Mouse (Mus musculus) right cerebral cortex, postnatal 25 days (tissue): ENCODE measurements at regions not wholly inside any gene's neighbourhood (a gene's known extent, or its start where the extent isn't known, plus 50 kb on each side); places are given as distances from the start of the nearest gene placed in this dataset.
"Not testable (repeated sequence)": the region's sequence is repeated elsewhere in the genome, so short reads cannot be mapped to it uniquely, and the experiment has no call there.

Source experiments
- DNase-seq: peaks from one replicate; pipeline ENCODE4 v3.0.0; 2022

- DNase-seq: no peak
Observed at GRCm38 (mm10) chr3:8161997-8162756, 1447.7 kb downstream of the Zfp704 start.

DNA sequence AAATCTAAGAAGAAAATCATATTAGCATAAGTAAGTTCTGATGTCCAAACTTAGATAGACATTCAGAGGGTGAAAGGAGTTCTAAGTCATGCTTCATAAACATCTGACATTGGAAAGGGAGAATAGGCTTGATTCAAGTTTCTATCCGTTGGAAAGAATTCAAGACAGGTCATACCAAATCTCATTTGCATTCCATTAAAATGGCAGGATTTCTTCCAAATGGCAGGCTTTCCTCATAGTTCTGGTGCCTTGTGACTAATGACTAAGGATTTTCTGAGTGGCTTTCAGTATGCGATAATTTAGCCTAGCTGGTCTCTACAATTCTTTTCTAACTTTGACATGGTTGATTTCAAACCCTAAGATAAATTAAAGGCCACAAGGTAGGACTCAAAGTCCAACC, 1466.9 kb downstream of the Zfp704 start:
- DNase-seq: no peak

GRCm38 (mm10) chr3:8142190-8142589, 1467.7 kb downstream of the Zfp704 start:
- no peak for DNase-seq

DNA sequence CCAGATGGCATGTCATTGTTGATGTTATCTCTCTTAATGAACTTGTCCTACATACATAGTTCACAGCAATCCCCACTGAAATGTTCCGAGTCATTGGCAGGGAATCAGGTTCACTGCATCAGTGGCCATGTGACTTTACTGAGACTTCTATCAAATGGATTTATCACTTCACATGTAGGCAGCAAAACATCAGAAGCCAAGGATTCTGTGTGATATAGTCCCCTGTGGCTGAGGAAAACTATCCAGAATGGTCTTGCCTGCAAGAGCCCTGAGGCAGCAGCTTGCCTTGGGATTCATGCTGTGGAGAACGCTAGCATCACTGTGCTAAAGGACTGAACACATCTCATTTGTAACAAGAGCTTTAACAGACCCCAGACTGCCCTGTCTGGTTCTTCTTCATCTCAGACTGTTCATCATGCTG, 1468.2 kb downstream of the Zfp704 start:
- no peak for DNase-seq

GRCm38 (mm10) chr3:8123641-8124040, 1486.2 kb downstream of the Zfp704 start:
- DNase-seq: not testable (repeated sequence)

GRCm38 (mm10) chr3:8123141-8123540, 1486.7 kb downstream of the Zfp704 start:
- no peak for DNase-seq

GRCm38 (mm10) chr3:8098291-8098690, 1478.0 kb upstream of the 1700008P02Rik start:
- DNase-seq: no peak

DNA sequence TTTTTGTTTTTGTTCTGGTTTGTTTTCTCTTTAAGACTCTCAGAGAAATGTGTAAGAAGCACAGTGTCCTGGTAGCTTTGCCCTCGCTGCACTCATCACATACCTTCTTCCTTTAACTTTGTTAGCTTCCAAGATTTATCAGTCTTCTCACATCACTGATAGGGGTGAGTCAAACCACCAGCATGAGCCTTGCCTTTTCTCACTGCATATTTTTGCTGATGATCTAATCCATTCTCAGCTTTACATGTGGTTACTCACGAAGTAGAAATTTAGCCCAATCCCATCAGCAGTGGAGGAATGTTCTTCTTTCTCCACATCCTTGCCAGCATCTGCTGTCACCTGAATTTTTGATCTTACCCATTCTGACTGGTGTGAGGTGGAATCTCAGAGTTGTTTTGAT, 1464.5 kb upstream of the 1700008P02Rik start:
- DNase-seq: no peak

DNA sequence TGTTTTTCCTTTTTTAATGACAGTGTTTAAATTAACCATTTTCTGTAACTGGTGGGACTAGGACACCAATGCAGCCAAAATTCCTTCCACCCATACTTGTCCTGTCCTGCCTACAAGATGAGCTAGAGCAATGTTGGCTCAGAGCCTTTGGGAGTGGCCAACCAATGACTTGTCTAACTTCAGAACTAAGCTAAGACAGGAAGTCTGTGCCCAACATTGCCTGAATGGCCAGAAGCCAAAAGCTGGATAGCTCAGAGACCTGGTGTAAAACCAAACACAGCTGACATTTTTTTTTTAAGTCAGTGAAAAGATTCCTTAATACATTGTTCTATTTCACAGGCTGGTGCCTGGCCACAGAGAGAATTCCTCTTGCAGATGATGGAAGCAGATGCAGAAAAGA, 1433.5 kb upstream of the 1700008P02Rik start:
- DNase-seq: no peak

GRCm38 (mm10) chr3:8051167-8051566, 1430.9 kb upstream of the 1700008P02Rik start:
- peak; percentile 28 for DNase-seq

DNA sequence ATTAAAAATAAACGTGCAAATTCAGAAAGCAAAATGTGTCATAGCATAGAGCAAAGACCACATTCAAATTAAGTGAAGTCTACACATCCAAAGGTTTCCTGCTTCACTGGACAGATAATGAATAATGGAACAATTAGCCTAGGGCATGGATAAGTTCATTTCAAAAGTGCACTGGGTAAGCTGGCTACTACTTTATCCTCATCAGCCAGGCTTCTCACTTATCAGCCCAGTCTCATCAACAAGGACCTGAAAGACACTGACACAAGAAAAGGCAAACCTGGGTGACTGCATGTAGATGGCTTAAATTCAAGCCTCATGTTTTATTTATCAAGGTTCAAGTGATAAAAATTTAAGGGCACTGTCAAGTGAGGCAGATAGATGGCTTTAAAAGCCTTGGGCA, 1429.5 kb upstream of the 1700008P02Rik start:
- DNase-seq: no peak

GRCm38 (mm10) chr3:8046348-8046747, 1426.1 kb upstream of the 1700008P02Rik start:
- DNase-seq: no peak

GRCm38 (mm10) chr3:8036697-8037096, 1416.5 kb upstream of the 1700008P02Rik start:
- DNase-seq: no peak

- no peak for DNase-seq
Observed at GRCm38 (mm10) chr3:8035091-8035729, 1415.0 kb upstream of the 1700008P02Rik start.

DNA sequence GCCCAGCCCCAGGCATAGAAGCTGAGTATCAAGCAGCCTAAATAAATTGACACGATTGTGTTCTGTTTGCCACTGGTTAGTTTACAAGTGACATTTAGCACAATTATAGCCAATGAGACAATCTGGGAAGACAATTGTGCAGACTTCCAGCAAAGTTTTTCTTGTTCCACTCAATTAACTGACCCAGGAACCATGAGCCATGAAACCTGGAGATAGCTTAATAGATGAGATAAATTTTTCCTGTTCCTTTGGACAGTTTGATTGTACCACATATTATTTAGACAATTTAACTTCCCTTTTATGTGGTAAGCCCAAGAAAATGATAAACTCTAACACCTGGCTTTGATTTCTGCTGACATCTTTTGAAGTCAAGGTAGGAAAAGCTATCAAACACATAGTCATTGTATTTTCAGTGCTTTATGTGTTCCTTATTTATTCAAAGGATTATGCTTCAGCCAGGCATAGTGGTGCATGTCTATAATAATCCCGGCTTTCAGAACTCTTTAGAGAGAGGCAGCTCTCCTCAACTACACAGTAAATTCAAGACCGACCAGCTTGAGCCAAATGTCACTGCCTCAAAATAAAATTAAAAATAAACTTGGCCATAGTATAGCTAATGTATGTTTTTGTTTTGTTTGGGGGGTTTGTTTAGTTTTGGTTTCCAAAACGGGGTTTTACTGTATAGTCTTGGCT, 1406.2 kb upstream of the 1700008P02Rik start:
- no peak for DNase-seq

GRCm38 (mm10) chr3:8022654-8023053, 1402.4 kb upstream of the 1700008P02Rik start:
- no peak for DNase-seq

- DNase-seq: no peak
Observed at GRCm38 (mm10) chr3:8017489-8017888, 1397.2 kb upstream of the 1700008P02Rik start.

DNA sequence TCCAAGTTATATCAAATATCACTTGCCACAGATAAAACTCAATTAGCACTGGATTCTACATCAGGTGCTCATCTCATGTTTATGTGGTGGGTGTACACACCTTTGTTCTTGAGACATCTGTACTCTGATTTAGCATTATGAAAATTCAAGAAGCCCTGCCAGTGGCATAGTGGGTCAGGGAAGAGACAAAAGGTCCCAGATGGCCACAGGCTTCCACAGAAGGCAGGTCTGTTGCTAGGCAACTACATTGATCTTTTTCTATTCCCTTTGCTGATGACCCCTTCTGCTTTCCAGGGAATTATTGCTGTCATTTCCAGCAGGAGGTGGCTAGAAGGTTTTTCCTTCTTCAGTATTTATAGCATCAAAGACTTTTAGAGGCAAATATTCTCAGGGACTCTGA, 1396.7 kb upstream of the 1700008P02Rik start:
- no peak for DNase-seq

GRCm38 (mm10) chr3:8009966-8010365, 1389.7 kb upstream of the 1700008P02Rik start:
- DNase-seq: no peak

GRCm38 (mm10) chr3:8006708-8007395, 1386.6 kb upstream of the 1700008P02Rik start:
- no peak for DNase-seq

- no peak for DNase-seq
Observed at GRCm38 (mm10) chr3:8006273-8006672, 1386.0 kb upstream of the 1700008P02Rik start.

DNA sequence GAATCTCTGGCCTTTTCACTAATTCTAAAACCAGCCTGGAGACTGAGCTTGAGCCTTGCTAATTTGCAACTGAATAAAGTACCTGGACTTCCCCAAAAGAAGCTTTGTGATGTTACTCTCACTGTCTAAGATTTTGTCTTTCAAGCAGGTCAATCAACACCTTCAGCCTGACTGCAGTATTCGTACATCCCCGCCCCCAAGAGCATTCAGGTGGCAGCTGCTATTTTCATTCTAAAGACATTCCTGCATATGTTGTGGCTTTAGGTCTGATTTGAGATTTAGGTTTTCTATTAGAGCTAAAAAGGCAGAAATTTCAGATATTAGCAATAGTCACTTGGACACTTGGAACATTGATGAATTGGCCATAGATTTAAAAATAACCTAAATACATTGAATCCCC, 1385.4 kb upstream of the 1700008P02Rik start:
- not testable (repeated sequence) for DNase-seq

DNA sequence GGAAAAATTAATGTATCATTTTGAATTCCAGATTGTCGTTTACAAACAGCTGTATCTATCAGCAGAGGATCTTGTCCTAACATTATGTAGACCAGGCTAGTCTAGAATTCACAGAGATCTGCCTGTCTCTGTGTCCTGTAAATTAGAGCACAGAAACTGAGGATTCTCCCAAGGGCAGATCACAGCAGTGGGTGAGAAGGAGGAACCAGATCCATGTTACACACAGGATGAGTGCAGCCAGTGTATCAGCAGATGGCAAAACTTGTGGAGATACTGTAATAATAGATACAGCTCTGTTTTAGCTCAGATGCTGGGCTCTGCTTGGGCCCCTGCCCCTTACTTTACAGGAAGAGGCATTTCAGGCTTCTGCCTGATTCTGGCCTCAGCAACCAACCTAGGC, 1384.0 kb upstream of the 1700008P02Rik start:
- DNase-seq: no peak
